Mouse (Mus musculus) ES-E14 (cell line): ENCODE measurements around the gene Adarb2. TPM values are rescaled to one million over a fixed set of nuclear protein-coding genes. Genes with fewer than 3 reads are reported as not detected.

Experiments used
- DNase-seq: peaks from one replicate; pipeline ENCODE4 v3.0.0-alpha.2; 2013; ENCODE audit warnings: low read depth, low spot score
- H3K27ac ChIP-seq: 2 replicates; pipeline ENCODE4 v1.5.1; 2012; ENCODE audit warnings: low read depth, mild to moderate bottlenecking, low read length, moderate library complexity, mixed read lengths; ENCODE audit not compliant: poor library complexity, insufficient read depth, severe bottlenecking
- H3K36me3 ChIP-seq: 2 replicates; pipeline ENCODE4 v1.6.1; 2012; ENCODE audit warnings: mild to moderate bottlenecking, low read length, moderate library complexity, mixed read lengths; ENCODE audit not compliant: control insufficient read depth, poor library complexity, insufficient read depth, severe bottlenecking
- H3K4me1 ChIP-seq, 2 experiments: fragments of 150-350 bp in 1 of 2; sonication (generic) in 1 of 2; 2 replicates each; pipeline ENCODE4 v1.6.1; 2012; ENCODE audit warnings: low read length in 2 of 2, mild to moderate bottlenecking in 1 of 2, mixed read lengths in 1 of 2; ENCODE audit not compliant: control insufficient read depth in 2 of 2, insufficient read depth in 2 of 2, poor library complexity in 1 of 2
- H3K4me3 ChIP-seq, 2 experiments: fragments of 150-350 bp in 1 of 2; sonication (generic) in 1 of 2; 2 replicates each; pipeline ENCODE4 v1.5.1; 2012; ENCODE audit warnings: low read length in 2 of 2, low read depth in 1 of 2, mild to moderate bottlenecking in 1 of 2, mixed read lengths in 1 of 2; ENCODE audit not compliant: insufficient read depth in 1 of 2, poor library complexity in 1 of 2, severe bottlenecking in 1 of 2
- H3K9ac ChIP-seq: 2 replicates; pipeline ENCODE4 v1.6.1; 2012; ENCODE audit warnings: low read depth, mild to moderate bottlenecking, low read length, mixed read lengths; ENCODE audit not compliant: poor library complexity, insufficient read depth, severe bottlenecking
- H3K9me3 ChIP-seq: fragments of 150-350 bp; sonication (generic); 2 replicates; pipeline ENCODE4 v1.6.1; 2012; ENCODE audit warnings: low read depth, mild to moderate bottlenecking, low read length; ENCODE audit not compliant: control insufficient read depth, insufficient read depth
- CHD2 ChIP-seq: IDR thresholded peaks from 2 replicates; pipeline ENCODE4 v1.6.1; 2014; ENCODE audit warnings: mild to moderate bottlenecking, low read depth, low read length, inconsistent platforms
- HCFC1 ChIP-seq: IDR thresholded peaks from 2 replicates; pipeline ENCODE4 v1.6.1; 2012; ENCODE audit warnings: low read length, inconsistent platforms, borderline replicate concordance; ENCODE audit not compliant: insufficient read depth
- MAFK ChIP-seq: IDR thresholded peaks from 2 replicates; pipeline ENCODE4 v1.6.1; 2014; ENCODE audit warnings: mild to moderate bottlenecking, low read depth, low read length, inconsistent platforms; ENCODE audit not compliant: insufficient read depth
- ZC3H11A ChIP-seq: IDR thresholded peaks from 2 replicates; pipeline ENCODE4 v1.6.1; 2012; ENCODE audit warnings: low read depth, mild to moderate bottlenecking, inconsistent platforms, low read length, borderline replicate concordance
- ZNF384 ChIP-seq: IDR thresholded peaks from 2 replicates; pipeline ENCODE4 v1.6.1; 2012; ENCODE audit warnings: low read depth, low read length, inconsistent platforms
- in situ Hi-C, 2 experiments: fragments of 600-800 bp; cut with MboI; formaldehyde crosslinking; loops; one replicate each; pipeline ENCODE4 v1.15.1; 2025; ENCODE audit warnings: low sequenced_read_pairs in 2 of 2, inconsistent platforms in 1 of 2; ENCODE audit not compliant: unreplicated experiment in 2 of 2
- total RNA-seq: library from RNA; depleted of rRNA; stranded (reverse); fragments of 300-350 nt; gene quantifications from 2 replicates; pipeline ENCODE4 v1.2.3, GENCODE M21; 2012

Adarb2 gene
- total RNA-seq, 1 experiment: 0.27 TPM

DNA sequence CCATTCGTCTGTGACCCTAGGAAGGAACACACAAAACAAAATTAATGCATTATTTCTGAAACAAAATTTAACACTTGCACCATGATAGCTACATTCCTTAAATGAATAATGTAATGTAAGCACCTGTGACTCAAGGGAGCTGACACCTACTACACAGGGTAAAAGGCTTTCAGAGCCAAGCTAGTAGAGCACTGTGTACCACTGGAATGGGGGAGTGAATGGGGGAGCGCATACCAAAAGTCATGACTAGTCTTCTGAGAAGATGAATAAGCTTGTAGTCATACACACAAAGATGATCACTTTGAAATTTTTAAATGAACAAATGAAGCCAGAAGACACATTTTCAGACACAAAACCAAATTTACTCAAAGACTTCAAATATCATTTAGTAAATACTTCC, 603.3 kb downstream of the Adarb2 start:
- H3K36me3 ChIP-seq: no peaks in the 10 kb centered on the region; the same call in 1 of the 2 replicates
- no peak overlapping the region for H3K4me3 ChIP-seq
- H3K27ac ChIP-seq: no peak overlapping the region
- H3K4me1 ChIP-seq: no peaks in the 10 kb centered on the region
- no peaks in the 10 kb centered on the region for H3K9me3 ChIP-seq
- H3K9ac ChIP-seq: no peak overlapping the region
- in situ Hi-C loops: no loop called here
- no peak for DNase-seq
- TF ChIP-seq ZC3H11A: no peak
- TF ChIP-seq HCFC1: no peak
- TF ChIP-seq MAFK: no peak
- no peak for TF ChIP-seq ZNF384
- TF ChIP-seq CHD2: no peak
